Mouse (Mus musculus): ENCODE measurements around the gene Morn1.

The Morn1 gene

GRCm38 (mm10) chr4:155086108-155087024, at the start of gene Morn1, which contains the start of gene Rer1:
TSS of gene Morn1 (plus strand) at chr4:155086577.
TSS of gene Rer1 (minus strand) at chr4:155086382.
- DNase-seq (ENCODE audit: low read depth) = peak; percentile 100

- no peak for DNase-seq (ENCODE audit: low read depth)
These were observed 46.2 kb upstream of the Morn1 start for GRCm38 (mm10) chr4:155040197-155040596.

- no peak for DNase-seq (ENCODE audit: low read depth)
These were observed 45.7 kb upstream of the Morn1 start for GRCm38 (mm10) chr4:155040696-155041095.

- no peak for DNase-seq (ENCODE audit: low read depth)
These were observed 43.6 kb upstream of the Morn1 start for GRCm38 (mm10) chr4:155042606-155043288.

GRCm38 (mm10) chr4:155043289-155043625, 43.1 kb upstream of the Morn1 start:
- no peak for DNase-seq (ENCODE audit: low read depth)

GRCm38 (mm10) chr4:155046636-155047035, 39.7 kb upstream of the Morn1 start:
- no peak for DNase-seq (ENCODE audit: low read depth)

GRCm38 (mm10) chr4:155050116-155050515, 36.3 kb upstream of the Morn1 start:
- DNase-seq (ENCODE audit: low read depth) = peak; percentile 88

- DNase-seq (ENCODE audit: low read depth) = no peak
These were observed 29.7 kb upstream of the Morn1 start, which contains the start of gene Plch2 for GRCm38 (mm10) chr4:155056724-155057123. TSS of gene Plch2 (minus strand) at chr4:155056784.

GRCm38 (mm10) chr4:155058325-155058724, 28.1 kb upstream of the Morn1 start:
- no peak for DNase-seq (ENCODE audit: low read depth)

- DNase-seq (ENCODE audit: low read depth) = no peak
These were observed 22.5 kb upstream of the Morn1 start for GRCm38 (mm10) chr4:155063895-155064294.

GRCm38 (mm10) chr4:155064474-155064873, 21.9 kb upstream of the Morn1 start:
- peak; percentile 35 for DNase-seq (ENCODE audit: low read depth)

- DNase-seq (ENCODE audit: low read depth) = peak; percentile 92
These were observed 20.2 kb upstream of the Morn1 start for GRCm38 (mm10) chr4:155065970-155066833.

GRCm38 (mm10) chr4:155066834-155067522, 19.4 kb upstream of the Morn1 start, which contains the start of gene Pex10:
TSS of gene Pex10 (plus strand) at chr4:155067016.
- peak; percentile 99 for DNase-seq (ENCODE audit: low read depth)

- DNase-seq (ENCODE audit: low read depth) = no peak
These were observed 17.9 kb upstream of the Morn1 start for GRCm38 (mm10) chr4:155068357-155068972.

- peak; percentile 40 for DNase-seq (ENCODE audit: low read depth)
These were observed 17.2 kb upstream of the Morn1 start for GRCm38 (mm10) chr4:155069191-155069590.

GRCm38 (mm10) chr4:155070199-155070598, 16.2 kb upstream of the Morn1 start:
- no peak for DNase-seq (ENCODE audit: low read depth)

- no peak for DNase-seq (ENCODE audit: low read depth)
These were observed 15.5 kb upstream of the Morn1 start for GRCm38 (mm10) chr4:155070921-155071320.

GRCm38 (mm10) chr4:155074418-155074817, 12.0 kb upstream of the Morn1 start:
- no peak for DNase-seq (ENCODE audit: low read depth)

- DNase-seq (ENCODE audit: low read depth) = no peak
These were observed 11.2 kb upstream of the Morn1 start for GRCm38 (mm10) chr4:155075137-155075536.

GRCm38 (mm10) chr4:155075813-155076212, 10.6 kb upstream of the Morn1 start:
- DNase-seq (ENCODE audit: low read depth) = no peak

GRCm38 (mm10) chr4:155076677-155077076, 9.7 kb upstream of the Morn1 start:
- no peak for DNase-seq (ENCODE audit: low read depth)

All from naive thymus-derived CD4-positive, alpha-beta T cell, adult 2 months (primary cell).